Mouse (Mus musculus): ENCODE data around the gene Lyzl4. TPM values are rescaled to one million over a fixed set of nuclear protein-coding genes. Genes with fewer than 3 reads are reported as not detected.

The Lyzl4 gene
- polyA plus RNA-seq, 1 experiment = not detected

DNA sequence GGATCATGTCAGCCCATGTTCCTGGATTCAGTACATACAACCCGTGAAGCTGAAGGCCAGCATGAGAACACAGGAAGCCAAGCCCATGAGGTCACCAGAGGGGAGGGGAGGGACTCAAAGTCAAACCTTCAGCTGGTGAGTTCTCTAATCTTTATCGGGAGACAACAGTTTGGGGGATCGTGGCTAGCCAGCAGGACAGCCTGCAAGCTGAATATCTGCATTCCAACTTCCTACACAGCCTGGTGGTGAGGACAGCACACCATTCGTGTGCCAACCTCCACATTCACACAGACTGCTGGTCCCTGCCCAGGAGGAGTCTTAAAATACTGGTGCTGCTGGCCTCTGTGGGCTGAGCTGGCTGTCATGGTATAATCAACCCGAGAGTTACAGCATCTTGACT lies 85.0 kb downstream of the Lyzl4 start:
- Histone ChIP-seq H3K27me3 (ENCODE audit: control insufficient read depth, insufficient read depth, low read length, poor library complexity, severe bottlenecking) (no peaks in the 10 kb centered on the region), H3K36me3 (ENCODE audit: control insufficient read depth, insufficient read depth, low read length, poor library complexity, severe bottlenecking) (no peaks in the 10 kb centered on the region), H3K4me1 (ENCODE audit: control insufficient read depth, insufficient read depth, low read length) (no peaks in the 10 kb centered on the region), H3K27ac (ENCODE audit: insufficient read depth, low read length) (no peak overlapping the region), H3K4me3 (ENCODE audit: low read depth, low read length) (no peak overlapping the region), H3K9me3 (replicated peaks; ENCODE audit: control insufficient read depth, insufficient read depth, low read length, poor library complexity, severe bottlenecking) (no peaks in the 10 kb centered on the region), H3K9ac (ENCODE audit: low read depth, poor library complexity, severe bottlenecking) (no peak overlapping the region)
- no peak for TF ChIP-seq EP300 (IDR thresholded peaks at IDR 0.05; ENCODE audit: insufficient read depth, low read depth, low read length)
- TF ChIP-seq CTCF (IDR thresholded peaks at IDR 0.05; ENCODE audit: low read depth, low read length) = no peak
- TF ChIP-seq POLR2A (IDR thresholded peaks at IDR 0.05; ENCODE audit: insufficient read depth, low read length) = no peak

DNA sequence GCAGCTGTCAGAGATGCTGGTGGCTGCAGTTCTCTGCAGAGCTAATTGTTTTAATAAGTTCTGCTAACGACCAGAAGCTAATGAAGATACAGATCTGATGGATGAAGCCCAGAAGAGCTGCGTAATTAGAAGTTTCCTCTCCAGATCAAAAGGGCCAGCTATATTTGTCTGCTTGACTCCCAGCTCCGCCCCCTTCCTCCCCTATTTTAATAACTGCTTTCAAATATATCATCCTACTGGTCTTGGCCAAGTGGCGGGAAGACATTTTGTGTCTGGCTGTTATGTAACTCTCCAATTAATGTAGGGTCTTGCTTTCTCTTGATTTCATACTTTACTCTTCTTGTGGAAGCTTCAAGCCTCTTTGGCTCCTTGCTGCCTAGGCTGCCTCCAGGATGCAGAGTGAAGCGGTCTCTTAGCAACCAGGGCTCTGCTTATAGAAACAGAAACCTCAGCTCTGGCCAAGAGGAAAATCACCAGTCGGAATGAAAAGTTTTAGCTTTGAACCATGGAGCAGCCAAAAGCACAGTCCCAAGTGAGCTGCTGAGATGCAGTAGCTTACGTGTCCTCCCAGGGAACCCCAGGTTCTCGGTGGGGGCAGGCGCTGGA lies 86.4 kb downstream of the Lyzl4 start:
- Histone ChIP-seq H3K9ac (ENCODE audit: low read depth, poor library complexity, severe bottlenecking) (no peak overlapping the region), H3K9me3 (replicated peaks; ENCODE audit: control insufficient read depth, insufficient read depth, low read length, poor library complexity, severe bottlenecking) (no peaks in the 10 kb centered on the region), H3K27me3 (ENCODE audit: control insufficient read depth, insufficient read depth, low read length, poor library complexity, severe bottlenecking) (no peaks in the 10 kb centered on the region), H3K4me1 (ENCODE audit: control insufficient read depth, insufficient read depth, low read length) (no peaks in the 10 kb centered on the region), H3K36me3 (ENCODE audit: control insufficient read depth, insufficient read depth, low read length, poor library complexity, severe bottlenecking) (no peaks in the 10 kb centered on the region), H3K27ac (ENCODE audit: insufficient read depth, low read length) (no peak overlapping the region), H3K4me3 (ENCODE audit: low read depth, low read length) (no peak overlapping the region)
- no peak for TF ChIP-seq POLR2A (IDR thresholded peaks at IDR 0.05; ENCODE audit: insufficient read depth, low read length)
- no peak for TF ChIP-seq CTCF (IDR thresholded peaks at IDR 0.05; ENCODE audit: low read depth, low read length)
- no peak for TF ChIP-seq EP300 (IDR thresholded peaks at IDR 0.05; ENCODE audit: insufficient read depth, low read depth, low read length)

DNA sequence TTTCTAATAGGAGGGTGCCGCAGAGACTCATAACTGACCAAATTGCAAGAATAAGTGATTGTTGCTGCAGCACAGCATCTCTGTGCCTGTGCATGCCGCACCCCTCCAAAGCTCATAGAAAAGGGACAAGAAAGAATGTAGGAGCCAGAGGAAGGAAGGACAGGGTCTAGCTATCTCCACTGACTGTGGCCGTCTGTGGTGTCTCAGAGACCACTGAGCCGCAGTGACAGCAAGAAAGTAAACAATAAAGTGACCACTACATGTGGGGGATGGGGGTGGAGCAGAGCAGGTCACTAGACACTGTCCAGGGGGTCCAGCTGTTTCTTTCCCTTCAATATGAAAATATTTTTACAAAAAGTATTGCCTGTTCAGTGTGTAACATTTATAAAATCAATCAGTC lies 88.3 kb downstream of the Lyzl4 start:
- Histone ChIP-seq H3K36me3 (ENCODE audit: control insufficient read depth, insufficient read depth, low read length, poor library complexity, severe bottlenecking) (no peaks in the 10 kb centered on the region), H3K27me3 (ENCODE audit: control insufficient read depth, insufficient read depth, low read length, poor library complexity, severe bottlenecking) (no peaks in the 10 kb centered on the region)

DNA sequence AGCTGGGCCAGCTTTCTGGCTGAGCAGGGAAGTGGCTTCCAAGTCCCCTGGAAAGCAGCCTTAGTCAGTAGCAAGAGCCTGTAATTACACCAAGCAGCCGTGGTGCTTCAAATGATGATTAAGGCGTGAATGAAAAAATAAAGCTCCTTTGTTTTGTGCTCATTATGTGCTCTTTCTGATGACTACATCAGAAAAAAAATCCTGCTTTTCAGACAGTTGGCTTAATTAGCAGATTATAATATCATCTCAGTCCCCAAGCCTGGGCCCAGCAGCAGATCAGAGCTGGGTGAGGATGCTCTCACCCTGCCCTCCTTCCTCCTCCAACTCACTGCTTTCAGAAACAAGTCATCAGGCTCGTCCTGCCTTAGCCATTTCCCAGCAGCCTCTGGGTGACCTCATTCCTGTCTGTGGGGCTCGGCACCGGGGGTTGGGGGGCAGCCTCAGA lies 91.5 kb downstream of the Lyzl4 start:
- no peak overlapping the region for H3K27ac ChIP-seq (ENCODE audit: insufficient read depth, low read length)
- H3K9me3 ChIP-seq (replicated peaks; ENCODE audit: control insufficient read depth, insufficient read depth, low read length, poor library complexity, severe bottlenecking) = 0 out of 2 replicates have a peak, but pooled peaks cover 2% of the 10 kb centered on the region
- TF ChIP-seq POLR2A (IDR thresholded peaks at IDR 0.05; ENCODE audit: insufficient read depth, low read length) = no peak
- no peak for TF ChIP-seq CTCF (IDR thresholded peaks at IDR 0.05; ENCODE audit: low read depth, low read length)
- no peak for TF ChIP-seq EP300 (IDR thresholded peaks at IDR 0.05; ENCODE audit: insufficient read depth, low read depth, low read length)
- H3K27me3 ChIP-seq (ENCODE audit: control insufficient read depth, insufficient read depth, low read length, poor library complexity, severe bottlenecking) = no peaks in the 10 kb centered on the region
- H3K36me3 ChIP-seq (ENCODE audit: control insufficient read depth, insufficient read depth, low read length, poor library complexity, severe bottlenecking) = no peaks in the 10 kb centered on the region
- no peak overlapping the region for H3K9ac ChIP-seq (ENCODE audit: low read depth, poor library complexity, severe bottlenecking)
- H3K4me3 ChIP-seq (ENCODE audit: low read depth, low read length) = no peak overlapping the region
- no peaks in the 10 kb centered on the region for H3K4me1 ChIP-seq (ENCODE audit: control insufficient read depth, insufficient read depth, low read length)

More for the DNA sequence above, 88.3 kb downstream of the Lyzl4 start:
- Histone ChIP-seq H3K9ac (ENCODE audit: low read depth, poor library complexity, severe bottlenecking) (no peak overlapping the region), H3K4me3 (ENCODE audit: low read depth, low read length) (no peak overlapping the region), H3K4me1 (ENCODE audit: control insufficient read depth, insufficient read depth, low read length) (no peaks in the 10 kb centered on the region), H3K27ac (ENCODE audit: insufficient read depth, low read length) (no peak overlapping the region), H3K9me3 (replicated peaks; ENCODE audit: control insufficient read depth, insufficient read depth, low read length, poor library complexity, severe bottlenecking) (no peaks in the 10 kb centered on the region)
- TF ChIP-seq EP300 (IDR thresholded peaks at IDR 0.05; ENCODE audit: insufficient read depth, low read depth, low read length) = no peak
- no peak for TF ChIP-seq CTCF (IDR thresholded peaks at IDR 0.05; ENCODE audit: low read depth, low read length)
- no peak for TF ChIP-seq POLR2A (IDR thresholded peaks at IDR 0.05; ENCODE audit: insufficient read depth, low read length)

DNA sequence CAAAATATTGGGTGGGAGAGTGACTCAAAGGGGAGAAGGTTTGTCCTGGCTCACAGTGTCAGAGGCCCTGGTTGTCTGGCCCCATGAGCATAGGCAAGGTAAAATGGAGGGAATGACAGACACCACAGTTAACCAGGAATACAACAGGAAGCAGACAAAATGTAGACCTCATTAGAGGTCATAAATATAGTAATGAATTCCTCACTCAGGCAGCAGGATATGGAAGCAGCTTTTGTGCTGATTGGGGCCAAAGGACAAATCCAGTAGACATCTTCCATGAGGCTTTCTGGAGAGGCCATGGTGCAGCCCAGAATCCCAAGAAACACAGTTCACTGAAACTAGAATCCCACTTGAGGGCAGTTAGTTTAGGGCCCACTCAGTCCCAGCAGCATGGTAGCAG lies 92.5 kb downstream of the Lyzl4 start:
- Histone ChIP-seq H3K9me3 (replicated peaks; ENCODE audit: control insufficient read depth, insufficient read depth, low read length, poor library complexity, severe bottlenecking) (0 out of 2 replicates have a peak, but pooled peaks cover 2% of the 10 kb centered on the region), H3K4me3 (ENCODE audit: low read depth, low read length) (no peak overlapping the region), H3K9ac (ENCODE audit: low read depth, poor library complexity, severe bottlenecking) (no peak overlapping the region), H3K4me1 (ENCODE audit: control insufficient read depth, insufficient read depth, low read length) (no peaks in the 10 kb centered on the region), H3K36me3 (ENCODE audit: control insufficient read depth, insufficient read depth, low read length, poor library complexity, severe bottlenecking) (no peaks in the 10 kb centered on the region), H3K27me3 (ENCODE audit: control insufficient read depth, insufficient read depth, low read length, poor library complexity, severe bottlenecking) (no peaks in the 10 kb centered on the region), H3K27ac (ENCODE audit: insufficient read depth, low read length) (no peak overlapping the region)
- TF ChIP-seq POLR2A (IDR thresholded peaks at IDR 0.05; ENCODE audit: insufficient read depth, low read length) (no peak), CTCF (IDR thresholded peaks at IDR 0.05; ENCODE audit: low read depth, low read length) (no peak), EP300 (IDR thresholded peaks at IDR 0.05; ENCODE audit: insufficient read depth, low read depth, low read length) (no peak)

DNA sequence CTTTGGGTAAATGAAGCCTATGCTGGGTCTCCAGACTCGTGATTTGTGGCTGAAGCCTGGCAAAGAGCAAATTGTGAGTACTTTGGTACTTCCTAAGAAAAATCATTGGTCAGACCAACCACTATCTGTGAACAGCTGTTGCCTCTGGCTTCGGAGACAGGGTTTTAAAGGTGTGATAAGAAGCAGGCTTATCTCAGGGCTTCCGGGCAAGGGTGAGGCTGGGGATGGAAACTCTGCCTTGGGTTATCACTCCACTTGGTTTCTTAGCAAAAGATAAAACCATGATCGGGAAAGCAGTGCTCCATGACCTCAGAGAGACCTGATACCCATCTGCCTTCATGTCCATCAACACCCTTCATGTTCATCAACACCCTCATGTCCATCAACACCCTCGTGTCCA lies 92.9 kb downstream of the Lyzl4 start:
- TF ChIP-seq POLR2A (IDR thresholded peaks at IDR 0.05; ENCODE audit: insufficient read depth, low read length) (no peak), CTCF (IDR thresholded peaks at IDR 0.05; ENCODE audit: low read depth, low read length) (no peak), EP300 (IDR thresholded peaks at IDR 0.05; ENCODE audit: insufficient read depth, low read depth, low read length) (no peak)
- H3K27me3 ChIP-seq (ENCODE audit: control insufficient read depth, insufficient read depth, low read length, poor library complexity, severe bottlenecking) = no peaks in the 10 kb centered on the region
- no peak overlapping the region for H3K9ac ChIP-seq (ENCODE audit: low read depth, poor library complexity, severe bottlenecking)
- H3K27ac ChIP-seq (ENCODE audit: insufficient read depth, low read length) = no peak overlapping the region
- 0 out of 2 replicates have a peak, but pooled peaks cover 2% of the 10 kb centered on the region for H3K9me3 ChIP-seq (replicated peaks; ENCODE audit: control insufficient read depth, insufficient read depth, low read length, poor library complexity, severe bottlenecking)
- no peaks in the 10 kb centered on the region for H3K4me1 ChIP-seq (ENCODE audit: control insufficient read depth, insufficient read depth, low read length)
- no peak overlapping the region for H3K4me3 ChIP-seq (ENCODE audit: low read depth, low read length)
- no peaks in the 10 kb centered on the region for H3K36me3 ChIP-seq (ENCODE audit: control insufficient read depth, insufficient read depth, low read length, poor library complexity, severe bottlenecking)

All from ES-Bruce4 (cell line).